Mouse (Mus musculus) mesoderm, embryonic 11.5 days (tissue): ENCODE data around the gene Pds5a.
"Not testable (repeated sequence)": the region's sequence is repeated elsewhere in the genome, so short reads cannot be mapped to it uniquely, and the experiment has no call there.

Source experiments
- DNase-seq: peaks from one replicate; pipeline ENCODE4 v3.0.0-alpha.2; 2012; ENCODE audit warnings: low read depth, low spot score

The Pds5a gene

GRCm38 (mm10) chr5:65696821-65697485 lies 1.1 kb downstream of the Pds5a start:
- DNase-seq, result peak; percentile 87

GRCm38 (mm10) chr5:65694076-65694475 lies 4.0 kb downstream of the Pds5a start:
- not testable (repeated sequence) for DNase-seq

- no peak for DNase-seq
These were observed 5.1 kb downstream of the Pds5a start for GRCm38 (mm10) chr5:65693018-65693417.

- DNase-seq, result no peak
These were observed 9.3 kb downstream of the Pds5a start for GRCm38 (mm10) chr5:65688806-65689205.

- no peak for DNase-seq
These were observed 11.3 kb downstream of the Pds5a start for GRCm38 (mm10) chr5:65686806-65687205.

- no peak for DNase-seq
These were observed 19.2 kb downstream of the Pds5a start for GRCm38 (mm10) chr5:65678826-65679225.

GRCm38 (mm10) chr5:65672162-65672561 lies 25.9 kb downstream of the Pds5a start:
- no peak for DNase-seq

GRCm38 (mm10) chr5:65667644-65668043 lies 30.4 kb downstream of the Pds5a start:
- no peak for DNase-seq

GRCm38 (mm10) chr5:65665370-65665769 lies 32.7 kb downstream of the Pds5a start:
- DNase-seq, result no peak

- DNase-seq, result no peak
These were observed 36.1 kb downstream of the Pds5a start for GRCm38 (mm10) chr5:65661958-65662357.

GRCm38 (mm10) chr5:65653786-65654185 lies 44.3 kb downstream of the Pds5a start:
- DNase-seq, result no peak

- DNase-seq, result no peak
These were observed 59.2 kb downstream of the Pds5a start for GRCm38 (mm10) chr5:65638896-65639295.

- no peak for DNase-seq
These were observed 73.7 kb downstream of the Pds5a start for GRCm38 (mm10) chr5:65624340-65624739.

- no peak for DNase-seq
These were observed 84.7 kb downstream of the Pds5a start for GRCm38 (mm10) chr5:65613152-65613924.

- no peak for DNase-seq
These were observed 87.5 kb downstream of the Pds5a start for GRCm38 (mm10) chr5:65610541-65610940.

GRCm38 (mm10) chr5:65609769-65610168 lies 88.3 kb downstream of the Pds5a start:
- no peak for DNase-seq

- DNase-seq, result no peak
These were observed 91.3 kb downstream of the Pds5a start for GRCm38 (mm10) chr5:65606820-65607219.

GRCm38 (mm10) chr5:65599681-65600080 lies 98.4 kb downstream of the Pds5a start:
- no peak for DNase-seq

GRCm38 (mm10) chr5:65592421-65592820 lies 105.7 kb downstream of the Pds5a start:
- DNase-seq, result no peak

GRCm38 (mm10) chr5:65590199-65590598 lies 107.9 kb downstream of the Pds5a start:
- no peak for DNase-seq

GRCm38 (mm10) chr5:65586291-65586690 lies 111.8 kb downstream of the Pds5a start:
- DNase-seq, result no peak

- DNase-seq, result no peak
These were observed 119.5 kb downstream of the Pds5a start for GRCm38 (mm10) chr5:65578545-65578944.

GRCm38 (mm10) chr5:65575896-65576295 lies 122.2 kb downstream of the Pds5a start:
- no peak for DNase-seq
